Comparison of ENCODE assay signal across 8 mouse cellular contexts in the genomic region with DNA sequence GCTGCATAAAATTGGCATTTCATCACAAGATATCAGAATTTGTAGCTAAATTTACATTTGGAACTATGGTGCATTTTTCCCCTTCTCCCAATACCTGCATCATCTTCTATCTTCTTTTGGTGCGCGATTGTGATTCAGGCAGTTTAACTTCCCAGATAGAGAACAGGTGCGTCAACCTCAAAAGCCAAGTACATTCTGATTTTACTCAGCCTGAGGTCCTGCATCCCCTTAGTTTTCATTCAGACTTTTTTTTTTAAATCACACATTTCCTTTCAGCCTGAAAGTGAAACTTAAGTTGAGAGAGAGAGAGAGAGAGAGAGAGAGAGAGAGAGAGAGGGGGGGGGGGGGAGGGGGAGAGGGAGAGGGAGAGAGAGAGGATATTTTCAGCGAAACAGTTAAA. TPM values are rescaled to one million over a fixed set of nuclear protein-coding genes. Genes with fewer than 3 reads are reported as not detected.
A peak's percentile ranks its signal among the peaks of the same experiment; 100 is the strongest.
DNase-seq lines count a peak whose midpoint lies in the region; ATAC-seq and TF ChIP-seq lines count a peak whose summit lies in the region.

No protein-coding gene starts in this region.

- 43% methylated on average over 4 of the region's 4 CpGs for WGBS in lung, embryonic 14.5 days
- WGBS in forebrain, embryonic 11.5 days = 54% methylated on average over 4 of the region's 4 CpGs
- 55% methylated on average over 4 of the region's 4 CpGs for WGBS in limb, embryonic 10.5 days
- WGBS in neural tube, embryonic 15.5 days = 61% methylated on average over 4 of the region's 4 CpGs

- H3K4me3 ChIP-seq in lung, embryonic 14.5 days (ENCODE audit: low read depth, low read length) = peak overlapping the region; percentile 38
- H3K4me3 ChIP-seq in forebrain, embryonic 11.5 days (ENCODE audit: low read depth, low read length) = peak overlapping the region; percentile 29
- H3K4me3 ChIP-seq in limb, embryonic 10.5 days = peak overlapping the region; percentile 44
- H3K4me3 ChIP-seq in neural tube, embryonic 15.5 days (replicated peaks) = peak overlapping the region; percentile 35

- ATAC-seq in lung, embryonic 14.5 days (ENCODE audit: insufficient read depth) = peak; percentile 25; the same call in 1 of the 2 replicates
- ATAC-seq in forebrain, embryonic 11.5 days (replicated peaks; ENCODE audit: low FRiP score) = no peak
- no peak for ATAC-seq in neural tube, embryonic 15.5 days (ENCODE audit: low FRiP score)

- H3K36me3 ChIP-seq in lung, embryonic 14.5 days (ENCODE audit: insufficient read depth) = no peaks in the 10 kb centered on the region
- no peaks in the 10 kb centered on the region for H3K36me3 ChIP-seq in forebrain, embryonic 11.5 days (ENCODE audit: control insufficient read depth, insufficient read depth, low read length)
- H3K36me3 ChIP-seq in limb, embryonic 10.5 days = no peaks in the 10 kb centered on the region
- no peaks in the 10 kb centered on the region for H3K36me3 ChIP-seq in neural tube, embryonic 15.5 days

- no peaks in the 10 kb centered on the region for H3K27me3 ChIP-seq in lung, embryonic 14.5 days (ENCODE audit: insufficient read depth, low read length)
- no peaks in the 10 kb centered on the region for H3K27me3 ChIP-seq in forebrain, embryonic 11.5 days (ENCODE audit: control insufficient read depth, insufficient read depth, low read length)
- H3K27me3 ChIP-seq in limb, embryonic 10.5 days (ENCODE audit: low read depth, poor library complexity, severe bottlenecking) = no peaks in the 10 kb centered on the region
- H3K27me3 ChIP-seq in neural tube, embryonic 15.5 days (replicated peaks) = no peaks in the 10 kb centered on the region

- H3K9me3 ChIP-seq in lung, embryonic 14.5 days (ENCODE audit: low read depth, low read length) = no peaks in the 10 kb centered on the region
- H3K9me3 ChIP-seq in forebrain, embryonic 11.5 days (ENCODE audit: control insufficient read depth, low read length) = no peaks in the 10 kb centered on the region
- H3K9me3 ChIP-seq in limb, embryonic 10.5 days (replicated peaks) = no peaks in the 10 kb centered on the region
- no peaks in the 10 kb centered on the region for H3K9me3 ChIP-seq in neural tube, embryonic 15.5 days (replicated peaks)

- no peak for DNase-seq in lung, embryonic 14.5 days
- DNase-seq in lung, postnatal 36 days = no peak
- DNase-seq in forebrain, embryonic 11.5 days (ENCODE audit: low spot score) = no peak
- no peak for DNase-seq in limb, embryonic 10.5 days (ENCODE audit: low spot score)
- no peak for DNase-seq in left cerebral cortex, postnatal 25 days (ENCODE audit: low spot score in 2 of 2)
- no peak for DNase-seq in right cerebral cortex, adult 2 months (ENCODE audit: low spot score in 2 of 2)
- DNase-seq in spleen, adult 12 weeks (ENCODE audit: low spot score) = no peak

- no peak for TF ChIP-seq CTCF in lung, embryonic 14.5 days (IDR thresholded peaks at IDR 0.05; ENCODE audit: low read depth)

- H3K4me1 ChIP-seq in lung, embryonic 14.5 days (ENCODE audit: insufficient read depth) = 0 out of 2 replicates have a peak, but pooled peaks cover 3% of the 10 kb centered on the region
- no peaks in the 10 kb centered on the region for H3K4me1 ChIP-seq in forebrain, embryonic 11.5 days (replicated peaks; ENCODE audit: control insufficient read depth, insufficient read depth, low read length)
- H3K4me1 ChIP-seq in limb, embryonic 10.5 days = peaks cover 11% of the 10 kb centered on the region; the same call in 1 of the 2 replicates
- peaks cover 3% of the 10 kb centered on the region; the same call in 1 of the 2 replicates for H3K4me1 ChIP-seq in neural tube, embryonic 15.5 days

- peak overlapping the region; percentile 74; the same call in 1 of the 2 replicates for H3K27ac ChIP-seq in lung, embryonic 14.5 days (ENCODE audit: low read depth)
- no peak overlapping the region for H3K27ac ChIP-seq in forebrain, embryonic 11.5 days (ENCODE audit: low read depth, low read length)
- no peak overlapping the region; the same call in 1 of the 2 replicates for H3K27ac ChIP-seq in limb, embryonic 10.5 days
- peak overlapping the region; percentile 58; the same call in 1 of the 2 replicates for H3K27ac ChIP-seq in neural tube, embryonic 15.5 days (replicated peaks)

- H3K9ac ChIP-seq in lung, embryonic 14.5 days = peak overlapping the region; percentile 40
- H3K9ac ChIP-seq in forebrain, embryonic 11.5 days (ENCODE audit: low read length) = peak overlapping the region; percentile 54
- no peak overlapping the region for H3K9ac ChIP-seq in neural tube, embryonic 15.5 days (replicated peaks)

- intact Hi-C loops in left cerebral cortex, postnatal 25 days (cut with DNase I) = no loop called here

- peak overlapping the region; percentile 63 for H3K4me2 ChIP-seq in lung, embryonic 14.5 days
- peak overlapping the region; percentile 56; the same call in 1 of the 2 replicates for H3K4me2 ChIP-seq in forebrain, embryonic 11.5 days (ENCODE audit: low read depth, low read length, severe bottlenecking)
- peak overlapping the region; percentile 57 for H3K4me2 ChIP-seq in neural tube, embryonic 15.5 days

RNA-seq across cellular contexts. Expression of a gene that starts 1.2 kb away (rescaled TPM):
- 2.8 and 3.4 TPM in 2 replicates for polyA plus RNA-seq in lung, embryonic 14.5 days (2014; fragmentation: Nextera tagmentation; extraction: Ambion mirVana)
- polyA plus RNA-seq in forebrain, embryonic 11.5 days (2014; fragmentation: Nextera tagmentation; extraction: Ambion mirVana) = 0.86 and 1.3 TPM in 2 replicates
- 0.48 and 0.74 TPM in 2 replicates for polyA plus RNA-seq in limb, embryonic 10.5 days (2016; fragmentation: Nextera tagmentation; extraction: Ambion mirVana)
- polyA plus RNA-seq in neural tube, embryonic 15.5 days (2015; fragmentation: Nextera tagmentation; extraction: Ambion mirVana) = 0.84 and 1.5 TPM in 2 replicates
- 1 to 10 TPM; 9.4 to 9.7 TPM for total RNA-seq in left cerebral cortex, postnatal 25 days (2021)

RNA-seq across cellular contexts. Expression of a gene that starts 27.6 kb away (rescaled TPM):
- polyA plus RNA-seq in lung, embryonic 14.5 days (2014; fragmentation: Nextera tagmentation; extraction: Ambion mirVana) = 19.0 and 19.1 TPM in 2 replicates
- polyA plus RNA-seq in forebrain, embryonic 11.5 days (2014; fragmentation: Nextera tagmentation; extraction: Ambion mirVana) = 9.5 and 10.0 TPM in 2 replicates
- polyA plus RNA-seq in limb, embryonic 10.5 days (2016; fragmentation: Nextera tagmentation; extraction: Ambion mirVana) = 12.8 and 13.5 TPM in 2 replicates
- polyA plus RNA-seq in neural tube, embryonic 15.5 days (2015; fragmentation: Nextera tagmentation; extraction: Ambion mirVana) = 11.7 and 13.3 TPM in 2 replicates
- 10 to 100 TPM; 21.6 to 23.6 TPM for total RNA-seq in left cerebral cortex, postnatal 25 days (2021)

Comparison
In these comparisons a context has a peak if more than half of its experiments do, and no peak if none do; other contexts are left out.
1. H3K27ac ChIP-seq: peak in lung, embryonic 14.5 days (single experiment) and neural tube, embryonic 15.5 days (single experiment); none in forebrain, embryonic 11.5 days (single experiment) and limb, embryonic 10.5 days (single experiment).
2. Peak in every context shown above with its lines, with median percentiles within 50 percentile points of each other: H3K4me2 ChIP-seq and H3K4me3 ChIP-seq.